Mouse (Mus musculus) gastrocnemius, postnatal 4 days (tissue): ENCODE data around the gene Zfp618. TPM values are rescaled to one million over a fixed set of nuclear protein-coding genes. Genes with fewer than 3 reads are reported as not detected.

ENCODE experiments used
- DNase-seq, 2 experiments: peaks; one replicate each; pipeline ENCODE4 v3.0.0; 2021 to 2022; ENCODE audit warnings: low spot score in 2 of 2, mixed read lengths in 2 of 2
- long read RNA-seq, 2 experiments: library from polyadenylated mRNA; stranded (forward); transcript quantifications; one replicate each; pipeline ENCODE4 v2.0.0; 2021
- total RNA-seq, 2 experiments: library from RNA; stranded (reverse); gene quantifications; 2 replicates each; pipeline ENCODE4 v1.2.3; 2021

Zfp618 gene
- 1 to 10 TPM; 6.1 to 6.2 TPM for total RNA-seq
- long read RNA-seq, experiment 1, partial matches to known transcripts = 1 of 6 reads
- long read RNA-seq, experiment 1, other reads (novel, unspliced or antisense) = 5 of 6 reads
- long read RNA-seq, experiment 2, partial matches to known transcripts = 0 of 4 reads
- long read RNA-seq, experiment 2, other reads (novel, unspliced or antisense) = 4 of 4 reads

- peak; percentile 28 to 40 for DNase-seq
Measured at GRCm38 (mm10) chr4:62965497-62966302, at the start of gene Zfp618. Zfp618 (plus strand) TSS chr4:62965573.

- no peak for DNase-seq
Measured at GRCm38 (mm10) chr4:62917056-62917455, 48.3 kb upstream of the Zfp618 start.

- no peak for DNase-seq
Measured at GRCm38 (mm10) chr4:62933798-62934197, 31.6 kb upstream of the Zfp618 start.

- DNase-seq = no peak
Measured at GRCm38 (mm10) chr4:62935589-62936218, 29.7 kb upstream of the Zfp618 start.

GRCm38 (mm10) chr4:62941961-62942892 lies 23.1 kb upstream of the Zfp618 start:
- DNase-seq = no peak

- no peak for DNase-seq
Measured at GRCm38 (mm10) chr4:62944326-62944879, 21.0 kb upstream of the Zfp618 start.

GRCm38 (mm10) chr4:62963806-62964205 lies 1.6 kb upstream of the Zfp618 start:
- DNase-seq = no peak

GRCm38 (mm10) chr4:62964844-62965496 lies 403 bp upstream of the Zfp618 start:
- peak; percentile 17 to 18 for DNase-seq

GRCm38 (mm10) chr4:62969526-62969925 lies 4.2 kb downstream of the Zfp618 start:
- DNase-seq = no peak

GRCm38 (mm10) chr4:62971991-62972390 lies 6.6 kb downstream of the Zfp618 start:
- DNase-seq = no peak

GRCm38 (mm10) chr4:62973086-62973485 lies 7.7 kb downstream of the Zfp618 start:
- no peak for DNase-seq

GRCm38 (mm10) chr4:62974901-62975300 lies 9.5 kb downstream of the Zfp618 start:
- DNase-seq = no peak

GRCm38 (mm10) chr4:62975541-62975940 lies 10.2 kb downstream of the Zfp618 start:
- DNase-seq = peak in 1 of 2 experiments; percentile 16

GRCm38 (mm10) chr4:62977454-62977853 lies 12.1 kb downstream of the Zfp618 start:
- no peak for DNase-seq

GRCm38 (mm10) chr4:62978501-62978911 lies 13.1 kb downstream of the Zfp618 start:
- no peak for DNase-seq

- no peak for DNase-seq
Measured at GRCm38 (mm10) chr4:62981572-62981971, 16.2 kb downstream of the Zfp618 start.

GRCm38 (mm10) chr4:62983556-62983955 lies 18.2 kb downstream of the Zfp618 start:
- DNase-seq = no peak

- no peak for DNase-seq
Measured at GRCm38 (mm10) chr4:62991336-62991735, 26.0 kb downstream of the Zfp618 start.

GRCm38 (mm10) chr4:62993190-62993589 lies 27.8 kb downstream of the Zfp618 start:
- no peak for DNase-seq

- DNase-seq = no peak
Measured at GRCm38 (mm10) chr4:62997606-62998005, 32.2 kb downstream of the Zfp618 start.
